1 mouse cellular context compared by ENCODE assay signal in the genomic region with DNA sequence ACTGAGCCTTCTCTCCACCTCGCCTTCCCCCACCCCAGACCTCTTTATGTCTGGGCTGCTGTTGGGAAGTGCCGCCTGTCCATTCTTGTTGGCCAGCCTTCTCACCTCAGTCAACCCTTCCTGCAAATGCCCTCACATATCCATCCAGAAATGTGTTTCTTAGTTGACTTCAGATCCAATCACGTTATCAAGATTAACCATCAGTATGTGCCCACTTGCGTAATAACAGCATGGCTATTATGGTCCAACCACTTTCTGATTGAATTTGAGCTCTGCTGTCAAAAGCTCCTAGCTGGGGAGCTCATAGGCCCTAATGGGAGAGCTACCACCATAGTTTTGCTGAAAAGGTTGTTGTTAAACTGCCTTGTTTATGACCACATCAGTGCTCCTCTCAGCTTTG.
TF ChIP-seq lines count a peak whose summit lies in the region.

No protein-coding gene starts in this region.

TF ChIP-seq in myocyte, 11 proteins besides CTCF, POLR2A, EP300 and RAD21:
- TF ChIP-seq CEBPB (IDR thresholded peaks at IDR 0.05; ENCODE audit: insufficient read depth, poor library complexity, severe bottlenecking) (0 out of 2 replicates have a peak, but pooled peaks have one; percentile 5), E2F4 (IDR thresholded peaks at IDR 0.05; ENCODE audit: insufficient read depth) (no peak), REST (IDR thresholded peaks at IDR 0.05; ENCODE audit: insufficient read depth, insufficient read length) (no peak), MYOD1 (IDR thresholded peaks at IDR 0.05; ENCODE audit: control insufficient read depth in 1 of 3, insufficient read length in 2 of 3, low read depth in 2 of 3) (no peak), SRF (IDR thresholded peaks at IDR 0.05; ENCODE audit: control insufficient read depth, insufficient read length, low read depth) (no peak), TCF3 (IDR thresholded peaks at IDR 0.05; ENCODE audit: insufficient read length, low read depth) (no peak), MYOG (IDR thresholded peaks at IDR 0.05; ENCODE audit: control insufficient read depth in 1 of 3, insufficient read depth in 1 of 3, insufficient read length in 2 of 3, low read depth in 2 of 3) (no peak), POLR2AphosphoS2 (IDR thresholded peaks at IDR 0.05; ENCODE audit: insufficient read length, low read depth) (no peak), USF1 (IDR thresholded peaks at IDR 0.05; ENCODE audit: low read depth) (no peak)
